Mouse (Mus musculus): ENCODE results near the gene Ptprn2. TPM values are rescaled to one million over a fixed set of nuclear protein-coding genes. Genes with fewer than 3 reads are reported as not detected.
"Not testable (repeated sequence)": the region's sequence is repeated elsewhere in the genome, so short reads cannot be mapped to it uniquely, and the experiment has no call there.

Gene Ptprn2
- polyA plus RNA-seq, 1 experiment from 2014 or later = 0.30 TPM

DNA sequence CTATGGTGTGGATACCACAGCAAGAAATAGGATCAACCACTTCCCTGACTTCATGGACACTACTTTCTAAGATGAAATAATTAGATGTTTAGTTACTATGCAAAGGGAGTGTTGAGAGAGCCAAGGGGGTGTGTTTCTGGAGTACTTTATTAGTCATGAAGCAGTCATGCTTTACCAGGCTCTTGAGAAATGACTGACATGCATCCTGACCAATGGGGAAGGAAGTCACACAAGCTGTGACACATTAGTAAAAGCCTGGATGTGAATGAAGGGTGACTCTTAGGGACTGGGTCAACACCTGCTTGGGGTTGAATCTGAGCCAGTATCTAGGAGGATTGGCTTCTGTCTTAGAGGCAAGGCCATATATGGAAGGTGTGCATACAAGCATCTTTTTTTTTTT, 67.8 kb downstream of the Ptprn2 start:
- DNase-seq (no peak), ATAC-seq (ENCODE audit: insufficient read depth) (no peak)
- H3K27ac ChIP-seq (ENCODE audit: low read depth) = no peak overlapping the region
- no peaks in the 10 kb centered on the region for H3K9me3 ChIP-seq (ENCODE audit: low read depth, low read length)
- H3K9ac ChIP-seq = no peak overlapping the region
- no peak overlapping the region for H3K4me3 ChIP-seq (ENCODE audit: low read depth, low read length)
- H3K4me1 ChIP-seq (ENCODE audit: insufficient read depth) = no peaks in the 10 kb centered on the region
- H3K4me2 ChIP-seq = no peak overlapping the region
- no peaks in the 10 kb centered on the region for H3K27me3 ChIP-seq (ENCODE audit: insufficient read depth, low read length)
- TF ChIP-seq CTCF (IDR thresholded peaks at IDR 0.05; ENCODE audit: low read depth) = no peak
- no peaks in the 10 kb centered on the region for H3K36me3 ChIP-seq (ENCODE audit: insufficient read depth)

DNA sequence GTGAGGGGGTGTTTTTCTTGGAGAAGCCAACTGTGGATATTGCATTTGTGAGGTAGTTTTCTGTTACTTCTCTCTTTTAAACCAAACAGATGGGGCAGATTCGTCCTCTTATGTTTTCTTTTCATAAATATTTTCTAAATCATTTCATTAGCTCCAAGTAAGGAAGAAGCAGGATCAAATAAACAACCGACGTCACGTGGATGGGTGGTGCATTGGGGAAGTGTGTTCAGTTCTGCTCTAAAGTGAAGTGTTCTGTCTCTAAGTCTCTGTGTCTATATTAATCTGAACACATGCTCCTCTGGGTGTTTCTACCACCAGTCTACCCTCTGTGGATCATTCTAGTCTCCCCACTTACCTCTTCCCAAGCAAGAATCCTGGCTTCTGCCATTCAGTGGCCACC, 70.4 kb downstream of the Ptprn2 start:
- no peaks in the 10 kb centered on the region for H3K27me3 ChIP-seq (ENCODE audit: insufficient read depth, low read length)
- DNase-seq (no peak), ATAC-seq (ENCODE audit: insufficient read depth) (no peak)
- H3K4me2 ChIP-seq = no peak overlapping the region
- H3K9ac ChIP-seq = no peak overlapping the region
- no peaks in the 10 kb centered on the region for H3K36me3 ChIP-seq (ENCODE audit: insufficient read depth)
- no peak for TF ChIP-seq CTCF (IDR thresholded peaks at IDR 0.05; ENCODE audit: low read depth)
- H3K4me1 ChIP-seq (ENCODE audit: insufficient read depth) = no peaks in the 10 kb centered on the region
- no peaks in the 10 kb centered on the region for H3K9me3 ChIP-seq (ENCODE audit: low read depth, low read length)
- no peak overlapping the region for H3K4me3 ChIP-seq (ENCODE audit: low read depth, low read length)
- H3K27ac ChIP-seq (ENCODE audit: low read depth) = no peak overlapping the region
- WGBS = 60% methylated on average over 4 of the region's 4 CpGs

- ATAC-seq (ENCODE audit: insufficient read depth) = no peak
- DNase-seq = no peak
- H3K36me3 ChIP-seq (ENCODE audit: insufficient read depth) = no peaks in the 10 kb centered on the region
- no peak overlapping the region for H3K27ac ChIP-seq (ENCODE audit: low read depth)
- H3K9me3 ChIP-seq (ENCODE audit: low read depth, low read length) = no peaks in the 10 kb centered on the region
- H3K4me3 ChIP-seq (ENCODE audit: low read depth, low read length) = no peak overlapping the region
- H3K4me1 ChIP-seq (ENCODE audit: insufficient read depth) = no peaks in the 10 kb centered on the region
- TF ChIP-seq CTCF (IDR thresholded peaks at IDR 0.05; ENCODE audit: low read depth) = no peak
- no peak overlapping the region for H3K9ac ChIP-seq
- 55% methylated on average over 8 of the region's 8 CpGs for WGBS
- H3K4me2 ChIP-seq = no peak overlapping the region
- no peaks in the 10 kb centered on the region for H3K27me3 ChIP-seq (ENCODE audit: insufficient read depth, low read length)
Observed at GRCm38 (mm10) chr12:116564441-116564840, 78.9 kb downstream of the Ptprn2 start.

DNA sequence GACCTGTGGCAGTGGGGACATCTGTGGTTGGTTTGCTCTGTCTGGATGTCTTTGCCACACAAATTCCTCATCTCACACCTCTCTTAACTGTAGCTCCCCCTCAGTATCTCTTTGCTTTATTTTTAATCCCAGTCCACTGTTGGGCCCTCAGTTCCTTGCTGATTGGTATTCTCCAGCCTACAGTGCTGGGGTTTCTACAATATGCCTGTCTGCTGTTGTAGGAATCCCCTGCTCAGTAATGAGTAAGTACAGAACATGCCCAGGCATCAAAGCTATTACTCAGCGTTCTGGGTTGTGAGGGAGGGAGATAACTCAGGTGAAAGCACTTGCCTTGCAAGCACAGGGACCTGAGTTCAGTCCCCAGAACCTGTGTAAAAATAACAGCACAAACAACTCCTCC, 81.2 kb downstream of the Ptprn2 start:
- no peak overlapping the region for H3K4me3 ChIP-seq (ENCODE audit: low read depth, low read length)
- no peak overlapping the region for H3K4me2 ChIP-seq
- TF ChIP-seq CTCF (IDR thresholded peaks at IDR 0.05; ENCODE audit: low read depth) = no peak
- H3K9me3 ChIP-seq (ENCODE audit: low read depth, low read length) = no peaks in the 10 kb centered on the region
- ATAC-seq (ENCODE audit: insufficient read depth) = no peak
- DNase-seq = no peak
- no peaks in the 10 kb centered on the region for H3K36me3 ChIP-seq (ENCODE audit: insufficient read depth)
- H3K27me3 ChIP-seq (ENCODE audit: insufficient read depth, low read length) = no peaks in the 10 kb centered on the region
- 61% methylated on average over 1 of the region's 1 CpGs for WGBS
- H3K9ac ChIP-seq = no peak overlapping the region
- no peaks in the 10 kb centered on the region for H3K4me1 ChIP-seq (ENCODE audit: insufficient read depth)
- H3K27ac ChIP-seq (ENCODE audit: low read depth) = no peak overlapping the region

GRCm38 (mm10) chr12:116567170-116567569, 81.7 kb downstream of the Ptprn2 start:
- no peaks in the 10 kb centered on the region for H3K4me1 ChIP-seq (ENCODE audit: insufficient read depth)
- H3K4me2 ChIP-seq = no peak overlapping the region
- no peak for ATAC-seq (ENCODE audit: insufficient read depth)
- H3K9me3 ChIP-seq (ENCODE audit: low read depth, low read length) = no peaks in the 10 kb centered on the region
- WGBS = 71% methylated on average over 2 of the region's 2 CpGs
- no peak for DNase-seq
- H3K9ac ChIP-seq = no peak overlapping the region
- no peak for TF ChIP-seq CTCF (IDR thresholded peaks at IDR 0.05; ENCODE audit: low read depth)
- no peaks in the 10 kb centered on the region for H3K36me3 ChIP-seq (ENCODE audit: insufficient read depth)
- no peak overlapping the region for H3K27ac ChIP-seq (ENCODE audit: low read depth)
- H3K4me3 ChIP-seq (ENCODE audit: low read depth, low read length) = no peak overlapping the region
- no peaks in the 10 kb centered on the region for H3K27me3 ChIP-seq (ENCODE audit: insufficient read depth, low read length)

DNA sequence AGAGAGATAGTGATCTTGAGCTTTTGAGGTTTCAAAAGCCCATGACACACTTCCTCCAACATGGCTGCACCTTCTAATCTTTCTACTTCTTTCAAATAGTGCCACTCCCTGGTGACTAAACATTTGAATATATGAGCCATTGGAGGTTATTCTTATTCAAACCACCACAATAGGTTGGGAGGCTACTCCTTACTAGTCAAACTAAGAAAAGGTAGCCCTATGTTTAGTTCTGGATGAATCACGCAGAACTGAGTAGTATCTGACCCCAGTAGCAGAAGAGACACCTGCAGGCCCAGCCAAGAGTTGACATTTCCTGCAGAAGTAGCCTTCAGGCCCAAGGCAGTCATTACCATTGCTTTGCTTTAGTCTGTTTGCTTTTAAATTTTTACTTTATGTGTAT, 84.0 kb downstream of the Ptprn2 start:
- Histone ChIP-seq H3K9me3 (ENCODE audit: low read depth, low read length) (no peaks in the 10 kb centered on the region), H3K27me3 (ENCODE audit: insufficient read depth, low read length) (no peaks in the 10 kb centered on the region), H3K27ac (ENCODE audit: low read depth) (no peak overlapping the region), H3K9ac (no peak overlapping the region), H3K36me3 (ENCODE audit: insufficient read depth) (no peaks in the 10 kb centered on the region), H3K4me3 (ENCODE audit: low read depth, low read length) (no peak overlapping the region), H3K4me1 (ENCODE audit: insufficient read depth) (no peaks in the 10 kb centered on the region), H3K4me2 (no peak overlapping the region)
- no peak for TF ChIP-seq CTCF (IDR thresholded peaks at IDR 0.05; ENCODE audit: low read depth)
- WGBS = 53% methylated on average over 1 of the region's 1 CpGs
- ATAC-seq (ENCODE audit: insufficient read depth) (no peak), DNase-seq (no peak)

- H3K27me3 ChIP-seq (ENCODE audit: insufficient read depth, low read length) = no peaks in the 10 kb centered on the region
- no peaks in the 10 kb centered on the region for H3K9me3 ChIP-seq (ENCODE audit: low read depth, low read length)
- H3K4me2 ChIP-seq = no peak overlapping the region
- no peak for TF ChIP-seq CTCF (IDR thresholded peaks at IDR 0.05; ENCODE audit: low read depth)
- no peak for ATAC-seq (ENCODE audit: insufficient read depth)
- WGBS = 60% methylated on average over 5 of the region's 5 CpGs
- no peak overlapping the region for H3K27ac ChIP-seq (ENCODE audit: low read depth)
- H3K9ac ChIP-seq = no peak overlapping the region
- no peak for DNase-seq
- no peaks in the 10 kb centered on the region for H3K36me3 ChIP-seq (ENCODE audit: insufficient read depth)
- no peak overlapping the region for H3K4me3 ChIP-seq (ENCODE audit: low read depth, low read length)
- no peaks in the 10 kb centered on the region for H3K4me1 ChIP-seq (ENCODE audit: insufficient read depth)
Observed at GRCm38 (mm10) chr12:116574102-116574501, 88.6 kb downstream of the Ptprn2 start.

DNA sequence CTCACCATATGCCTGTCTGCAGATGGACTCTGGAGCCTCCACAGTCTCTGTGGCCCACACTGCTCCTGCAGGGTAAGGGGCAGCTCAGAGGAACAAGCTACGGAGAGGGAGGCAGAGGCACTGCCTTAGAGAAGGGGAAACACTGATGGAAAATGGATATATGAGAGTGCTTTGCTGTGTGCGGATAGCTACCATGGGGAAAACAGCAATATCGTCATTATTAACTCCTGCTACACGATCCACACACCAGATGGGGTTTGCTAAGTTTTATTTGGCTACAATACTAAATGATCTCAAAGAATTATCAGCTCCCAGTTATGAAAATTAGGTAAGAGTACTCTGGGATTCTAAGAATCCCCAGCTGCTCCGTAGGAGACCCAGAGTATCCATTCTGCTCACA, 89.2 kb downstream of the Ptprn2 start:
- no peak for TF ChIP-seq CTCF (IDR thresholded peaks at IDR 0.05; ENCODE audit: low read depth)
- ATAC-seq (ENCODE audit: insufficient read depth) = no peak
- no peaks in the 10 kb centered on the region for H3K9me3 ChIP-seq (ENCODE audit: low read depth, low read length)

DNA sequence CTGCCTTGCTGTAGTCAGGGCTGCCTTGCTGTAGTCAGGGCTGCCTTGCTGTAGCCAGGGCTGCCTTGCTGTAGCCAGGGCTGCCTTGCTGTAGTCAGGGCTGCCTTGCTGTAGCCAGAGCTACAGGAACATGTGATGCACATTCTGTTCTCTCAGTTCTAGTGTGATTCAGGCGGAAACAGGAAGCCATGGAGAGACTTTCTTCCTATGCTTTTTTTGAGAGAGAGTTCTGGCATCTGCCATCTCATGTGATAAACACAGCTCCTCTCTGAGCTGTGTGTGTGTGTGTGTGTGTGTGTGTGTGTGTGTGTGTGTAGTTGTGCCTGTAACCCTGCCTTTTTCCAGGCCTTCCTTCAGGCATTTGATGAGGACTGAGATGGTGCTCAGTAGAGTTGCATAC, 92.4 kb downstream of the Ptprn2 start:
- H3K4me2 ChIP-seq; H3K4me1 ChIP-seq (ENCODE audit: insufficient read depth); H3K36me3 ChIP-seq (ENCODE audit: insufficient read depth); H3K9me3 ChIP-seq (ENCODE audit: low read depth, low read length); H3K27ac ChIP-seq (ENCODE audit: low read depth); H3K27me3 ChIP-seq (ENCODE audit: insufficient read depth, low read length); H3K9ac ChIP-seq; ATAC-seq (ENCODE audit: insufficient read depth); H3K4me3 ChIP-seq (ENCODE audit: low read depth, low read length); DNase-seq: not testable (repeated sequence)
- 50% methylated on average over 1 of the region's 1 CpGs for WGBS

More for the DNA sequence above, 89.2 kb downstream of the Ptprn2 start:
- Histone ChIP-seq H3K27ac (ENCODE audit: low read depth) (no peak overlapping the region), H3K27me3 (ENCODE audit: insufficient read depth, low read length) (no peaks in the 10 kb centered on the region), H3K36me3 (ENCODE audit: insufficient read depth) (no peaks in the 10 kb centered on the region), H3K4me3 (ENCODE audit: low read depth, low read length) (no peak overlapping the region), H3K4me2 (no peak overlapping the region), H3K9ac (no peak overlapping the region), H3K4me1 (ENCODE audit: insufficient read depth) (no peaks in the 10 kb centered on the region)
- WGBS = 65% methylated on average over 5 of the region's 5 CpGs
- DNase-seq = no peak

Data from lung, embryonic 14.5 days (tissue).